Mouse (Mus musculus) testis, adult 2 months (tissue): ENCODE measurements at regions not wholly inside any gene's neighbourhood (a gene's known extent, or its start where the extent isn't known, plus 50 kb on each side); places are given as distances from the start of the nearest gene placed in this dataset.

ENCODE experiments used
- CTCF ChIP-seq: fragments of 200-500 bp; IDR thresholded peaks from 2 replicates; pipeline ENCODE4 v1.5.1; 2012; ENCODE audit warnings: low read depth, mild to moderate bottlenecking, inconsistent platforms, low read length, moderate library complexity; ENCODE audit not compliant: control insufficient read depth, insufficient read depth, insufficient replicate concordance
- POLR2A ChIP-seq: fragments of 200-500 bp; IDR thresholded peaks from 2 replicates; pipeline ENCODE4 v1.6.1; 2012; ENCODE audit warnings: low read depth, mild to moderate bottlenecking, inconsistent platforms, low read length, moderate library complexity; ENCODE audit not compliant: control insufficient read depth

- TF ChIP-seq POLR2A = no peak
- TF ChIP-seq CTCF = no peak
Observed at GRCm38 (mm10) chr2:171595240-171595639, 448.0 kb downstream of the Cbln4 start.
